Mouse (Mus musculus): ENCODE measurements around the gene Zfp64. TPM values are rescaled to one million over a fixed set of nuclear protein-coding genes. Genes with fewer than 3 reads are reported as not detected.

The Zfp64 gene
- polyA plus RNA-seq, 1 experiment from 2014 or later, result 30.9 TPM

DNA sequence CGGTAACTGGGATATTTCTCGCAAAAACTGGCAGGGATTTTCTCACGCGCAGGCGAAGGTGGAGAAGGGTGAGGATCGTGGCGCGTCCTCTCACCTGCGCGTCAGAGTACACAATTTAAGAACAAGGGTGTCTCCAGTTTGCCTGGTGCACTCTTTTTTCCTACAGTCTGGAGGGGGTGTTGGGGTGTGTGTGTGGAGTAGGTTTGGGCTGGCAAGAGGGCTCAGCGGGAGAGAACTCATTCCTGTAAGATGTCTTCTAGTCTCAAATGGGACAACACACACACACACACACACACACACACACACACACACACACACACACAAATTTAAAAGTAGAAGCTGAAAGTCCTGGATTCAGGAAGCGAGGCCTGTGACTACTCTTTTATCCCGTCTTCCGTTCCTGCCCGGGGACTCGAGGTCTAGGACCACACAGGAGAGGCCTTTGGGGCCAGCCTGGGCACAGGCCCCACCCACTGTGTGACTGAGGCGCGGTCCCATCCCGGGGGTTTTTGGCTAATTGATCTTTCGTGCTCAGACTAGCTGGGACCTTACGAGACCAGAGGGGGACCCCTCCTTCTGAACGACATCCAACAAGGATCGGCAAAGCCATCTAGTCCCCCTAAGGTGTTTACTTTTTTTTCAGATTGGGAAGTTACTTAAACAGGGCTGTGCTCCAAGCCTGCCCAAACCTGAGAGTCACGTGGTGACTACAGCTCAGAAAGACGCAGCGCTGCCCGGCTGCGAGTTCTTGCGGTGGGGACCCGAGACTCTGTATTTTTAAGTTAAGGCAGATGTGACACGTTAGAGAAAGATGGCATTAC is 42.3 kb downstream of the Zfp64 start:
- no peaks in the 10 kb centered on the region for H3K9me3 ChIP-seq
- 2% methylated on average over 31 of the region's 31 CpGs for WGBS
- peak overlapping the region; percentile 94 for H3K4me2 ChIP-seq
- H3K27ac ChIP-seq (replicated peaks), result no peak overlapping the region
- H3K27me3 ChIP-seq, result peaks cover 24% of the 10 kb centered on the region
- peaks cover 23% of the 10 kb centered on the region for H3K4me1 ChIP-seq (replicated peaks)
- H3K36me3 ChIP-seq, result no peaks in the 10 kb centered on the region
- H3K9ac ChIP-seq, result peak overlapping the region; percentile 43
- peak overlapping the region; percentile 47 for H3K4me3 ChIP-seq
- ATAC-seq (ENCODE audit: low FRiP score, low read depth), result 0 out of 2 replicates have a peak, but pooled peaks have one; percentile 12

DNA sequence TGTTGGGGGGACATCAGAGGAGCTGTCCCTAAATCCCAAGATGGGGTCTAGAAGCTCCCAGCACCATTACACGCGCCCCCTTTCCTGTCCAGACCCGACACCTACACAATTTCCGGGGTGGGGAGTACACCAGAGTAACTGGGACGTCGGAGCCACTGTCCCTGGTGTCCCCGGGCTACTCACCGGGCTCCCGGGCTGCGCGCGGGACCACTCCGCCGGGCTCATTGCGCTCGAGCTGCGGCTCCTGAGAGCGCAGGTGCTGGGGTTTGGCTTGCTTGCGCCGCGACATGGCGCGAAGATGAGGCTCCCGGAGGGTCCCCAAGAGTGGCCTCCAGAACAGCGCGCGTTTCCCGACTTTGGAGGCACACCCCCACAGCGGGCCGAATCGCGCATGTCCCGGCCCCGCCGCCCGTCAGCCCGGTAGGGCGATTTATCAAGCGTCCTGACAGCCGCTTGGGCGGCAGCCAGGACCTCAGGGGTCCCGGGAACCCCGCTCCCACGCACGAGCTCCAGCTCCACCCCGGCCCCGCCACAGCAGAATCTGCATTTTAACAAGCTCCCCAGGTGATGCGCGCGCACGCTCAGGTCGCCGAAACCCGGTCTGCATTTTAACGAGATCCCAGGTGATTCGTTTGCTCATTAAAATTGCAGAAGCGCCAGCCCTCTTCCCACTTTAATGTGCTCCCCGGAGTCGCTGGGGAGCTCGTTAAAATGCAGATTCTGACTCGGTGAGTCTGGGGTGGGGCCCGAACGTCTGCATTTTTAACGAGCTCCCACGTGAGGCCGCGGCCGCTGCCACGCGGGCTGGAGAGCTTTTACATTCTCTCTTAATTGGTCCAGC is 43.1 kb downstream of the Zfp64 start:
- Histone ChIP-seq H3K36me3 (no peaks in the 10 kb centered on the region), H3K27me3 (peaks cover 24% of the 10 kb centered on the region), H3K4me2 (peak overlapping the region; percentile 94), H3K4me3 (peak overlapping the region; percentile 47), H3K27ac (replicated peaks) (no peak overlapping the region), H3K9ac (peak overlapping the region; percentile 43), H3K4me1 (replicated peaks) (peaks cover 23% of the 10 kb centered on the region), H3K9me3 (no peaks in the 10 kb centered on the region)
- ATAC-seq (ENCODE audit: low FRiP score, low read depth), result peak; percentile 59; the same call in 1 of the 2 replicates
- WGBS, result 1% methylated on average over 69 of the region's 70 CpGs

DNA sequence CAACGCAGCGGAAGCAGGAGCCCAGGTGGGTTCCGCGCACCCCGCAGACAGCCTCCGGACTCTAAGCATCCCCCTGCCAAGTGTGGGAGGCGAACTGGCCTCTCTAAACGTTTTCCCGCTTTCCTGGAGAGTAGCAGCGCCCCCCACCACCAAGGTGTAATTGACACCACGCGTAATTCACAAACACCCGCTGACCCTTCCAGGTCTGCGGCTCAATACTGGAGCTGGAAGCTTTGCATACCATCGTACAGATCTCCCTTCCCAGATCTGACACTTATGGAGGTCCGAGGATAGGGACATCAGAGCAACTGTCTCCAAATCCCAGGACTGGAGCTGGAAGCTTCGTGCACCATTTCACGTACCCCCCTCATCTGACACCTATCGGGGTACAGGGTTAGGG is 43.9 kb downstream of the Zfp64 start:
- WGBS, result 3% methylated on average over 19 of the region's 19 CpGs
- ATAC-seq (ENCODE audit: low FRiP score, low read depth), result 0 out of 2 replicates have a peak, but pooled peaks have one; percentile 15
- H3K9me3 ChIP-seq, result no peaks in the 10 kb centered on the region
- H3K36me3 ChIP-seq, result no peaks in the 10 kb centered on the region
- peaks cover 23% of the 10 kb centered on the region for H3K4me1 ChIP-seq (replicated peaks)
- no peak overlapping the region for H3K9ac ChIP-seq
- peak overlapping the region; percentile 94 for H3K4me2 ChIP-seq
- peak overlapping the region; percentile 47 for H3K4me3 ChIP-seq
- H3K27ac ChIP-seq (replicated peaks), result no peak overlapping the region
- peaks cover 24% of the 10 kb centered on the region for H3K27me3 ChIP-seq

DNA sequence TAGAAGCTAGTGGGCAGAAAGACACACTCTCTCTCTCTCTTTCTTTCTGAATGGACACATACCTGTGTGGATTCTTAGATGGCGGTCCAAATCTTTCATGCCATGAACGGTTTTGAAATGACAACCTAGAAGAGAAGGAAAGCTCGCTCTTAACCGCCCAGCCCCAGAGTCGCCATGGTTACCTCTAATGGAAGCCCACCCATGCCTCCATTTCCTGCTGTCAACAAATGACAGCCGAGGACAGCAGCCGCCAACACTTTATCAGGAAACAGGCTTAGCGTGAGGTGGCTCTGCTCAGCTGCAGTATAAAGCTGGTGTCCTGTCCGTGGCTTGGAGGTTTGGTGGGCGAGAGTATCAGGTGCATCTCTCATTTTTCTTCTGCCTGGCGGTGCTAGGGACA is 49.4 kb downstream of the Zfp64 start:
- Histone ChIP-seq H3K27me3 (peaks cover 14% of the 10 kb centered on the region), H3K4me2 (no peak overlapping the region), H3K4me1 (replicated peaks) (peaks cover 4% of the 10 kb centered on the region), H3K9me3 (no peaks in the 10 kb centered on the region), H3K9ac (no peak overlapping the region), H3K36me3 (no peaks in the 10 kb centered on the region), H3K4me3 (no peak overlapping the region), H3K27ac (replicated peaks) (no peak overlapping the region)
- no peak for ATAC-seq (ENCODE audit: low FRiP score, low read depth)
- WGBS, result 29% methylated on average over 11 of the region's 11 CpGs

DNA sequence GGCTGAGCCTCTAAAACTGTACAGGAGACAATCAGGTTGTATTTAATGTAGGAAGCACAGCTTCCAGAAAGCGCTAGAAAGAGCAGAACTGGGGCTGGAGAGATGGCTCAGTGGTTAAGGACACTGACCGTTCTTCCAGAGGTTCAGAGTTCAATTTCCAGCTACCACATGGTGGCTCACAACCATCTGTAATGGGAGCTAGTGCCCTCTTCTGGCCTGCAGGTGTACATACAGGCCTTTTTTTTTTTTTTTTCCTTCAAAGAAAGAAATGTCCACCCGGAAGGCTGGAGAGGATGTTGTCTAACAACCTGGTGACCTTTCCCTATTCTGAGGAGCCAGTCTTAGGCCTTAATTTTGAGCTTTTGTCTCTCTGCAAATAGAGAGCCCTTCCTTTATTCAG is 50.5 kb downstream of the Zfp64 start:
- H3K36me3 ChIP-seq, result no peaks in the 10 kb centered on the region
- H3K4me1 ChIP-seq (replicated peaks), result 0 out of 2 replicates have a peak, but pooled peaks cover 2% of the 10 kb centered on the region
- H3K9me3 ChIP-seq, result no peaks in the 10 kb centered on the region
- no peak overlapping the region for H3K27ac ChIP-seq (replicated peaks)
- H3K9ac ChIP-seq, result no peak overlapping the region
- ATAC-seq (ENCODE audit: low FRiP score, low read depth), result no peak
- no peak overlapping the region for H3K4me3 ChIP-seq
- no peak overlapping the region for H3K4me2 ChIP-seq
- 74% methylated on average over 3 of the region's 3 CpGs for WGBS
- H3K27me3 ChIP-seq, result peaks cover 4% of the 10 kb centered on the region; the same call in 1 of the 2 replicates

DNA sequence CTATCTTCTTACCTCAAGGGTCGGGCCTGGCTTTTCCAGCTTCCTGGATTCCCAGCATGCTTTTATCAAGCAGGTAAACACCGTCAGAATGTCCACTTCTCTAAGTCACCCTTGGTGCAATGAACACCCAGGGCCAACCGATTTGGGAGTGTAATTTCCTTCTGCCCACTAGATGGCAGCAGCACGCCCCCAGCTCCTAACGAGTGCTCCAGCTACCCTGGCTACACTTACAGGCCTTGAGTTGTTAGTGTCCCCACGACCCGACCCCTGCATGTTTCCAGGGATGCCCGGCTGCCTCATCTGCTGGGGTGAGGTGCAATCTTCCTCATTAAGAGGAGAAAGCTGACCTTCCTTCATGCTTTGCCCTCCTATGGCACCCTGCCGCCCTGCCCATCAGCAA is 51.2 kb downstream of the Zfp64 start:
- H3K27ac ChIP-seq (replicated peaks), result no peak overlapping the region
- no peaks in the 10 kb centered on the region for H3K9me3 ChIP-seq
- no peak for ATAC-seq (ENCODE audit: low FRiP score, low read depth)
- H3K4me1 ChIP-seq (replicated peaks), result 0 out of 2 replicates have a peak, but pooled peaks cover 2% of the 10 kb centered on the region
- WGBS, result 17% methylated on average over 9 of the region's 9 CpGs
- no peak overlapping the region for H3K9ac ChIP-seq
- H3K36me3 ChIP-seq, result no peaks in the 10 kb centered on the region
- H3K4me3 ChIP-seq, result no peak overlapping the region
- no peaks in the 10 kb centered on the region for H3K27me3 ChIP-seq
- H3K4me2 ChIP-seq, result no peak overlapping the region

DNA sequence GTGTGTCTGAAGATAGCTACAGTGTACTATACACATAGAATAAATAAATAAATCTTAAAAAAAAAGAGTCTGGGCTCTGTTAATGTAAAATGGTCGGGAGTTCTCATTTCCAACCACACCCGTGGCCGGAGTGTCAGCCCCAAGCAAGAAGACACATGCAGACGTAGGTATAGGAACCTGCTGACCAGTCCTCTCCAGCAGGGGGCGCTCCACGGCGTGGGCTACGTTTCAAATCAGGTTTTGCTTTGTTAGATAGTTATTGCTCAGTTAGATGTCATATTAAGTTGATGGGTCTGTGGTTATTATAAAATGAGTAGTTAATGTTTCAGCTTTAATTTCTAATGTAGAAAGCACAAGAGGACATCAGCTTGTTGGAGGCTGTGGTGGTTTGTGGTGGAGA is 52.8 kb downstream of the Zfp64 start:
- Histone ChIP-seq H3K27me3 (no peaks in the 10 kb centered on the region), H3K4me1 (replicated peaks) (0 out of 2 replicates have a peak, but pooled peaks cover 2% of the 10 kb centered on the region), H3K27ac (replicated peaks) (no peak overlapping the region), H3K4me2 (no peak overlapping the region), H3K9me3 (no peaks in the 10 kb centered on the region), H3K36me3 (no peaks in the 10 kb centered on the region), H3K9ac (no peak overlapping the region), H3K4me3 (no peak overlapping the region)
- no peak for ATAC-seq (ENCODE audit: low FRiP score, low read depth)
- WGBS, result 26% methylated on average over 8 of the region's 8 CpGs

DNA sequence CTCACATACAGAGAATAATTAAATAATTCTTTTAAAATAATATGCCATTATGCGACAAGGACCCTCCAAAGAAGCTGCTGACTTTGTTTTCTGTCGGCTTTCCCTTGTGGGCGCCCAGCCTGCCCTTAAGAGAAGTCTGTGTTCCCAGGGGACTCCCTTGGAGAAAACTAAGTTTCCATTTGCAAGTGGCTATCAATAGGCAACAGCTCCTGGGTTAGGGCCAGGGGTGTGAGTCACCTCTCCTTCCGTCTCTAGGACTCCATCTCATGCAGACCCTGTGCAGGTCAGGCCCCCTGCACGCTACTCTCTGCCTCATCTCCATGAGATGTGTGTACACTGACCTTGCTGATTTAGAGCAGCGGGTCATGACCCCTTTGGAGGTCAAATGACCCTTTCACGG is 57.5 kb downstream of the Zfp64 start:
- Histone ChIP-seq H3K9ac (no peak overlapping the region), H3K4me1 (replicated peaks) (no peaks in the 10 kb centered on the region), H3K9me3 (no peaks in the 10 kb centered on the region), H3K4me3 (no peak overlapping the region), H3K27ac (replicated peaks) (no peak overlapping the region), H3K4me2 (no peak overlapping the region), H3K36me3 (no peaks in the 10 kb centered on the region), H3K27me3 (no peaks in the 10 kb centered on the region)
- 82% methylated on average over 7 of the region's 7 CpGs for WGBS
- ATAC-seq (ENCODE audit: low FRiP score, low read depth), result no peak

DNA sequence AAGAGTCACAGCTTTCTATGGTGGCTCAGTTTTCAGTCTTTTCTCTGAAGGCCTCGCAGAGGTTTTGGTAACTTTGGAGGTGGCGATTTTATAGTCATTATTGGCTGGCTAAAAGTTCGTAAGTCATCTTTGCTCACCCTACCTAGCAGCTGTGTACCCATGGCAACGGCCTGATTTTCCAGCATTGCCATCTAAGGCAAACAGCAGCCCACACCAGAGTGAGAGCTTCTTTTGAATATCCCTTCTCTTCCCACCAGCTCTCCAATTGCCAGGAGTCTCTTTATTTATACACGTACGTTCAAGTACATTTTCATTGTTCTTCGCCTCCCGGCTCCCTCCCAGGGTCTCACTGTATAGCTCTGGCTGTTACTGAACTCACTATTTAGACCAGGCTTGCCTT is 59.9 kb downstream of the Zfp64 start:
- Histone ChIP-seq H3K36me3 (no peaks in the 10 kb centered on the region), H3K4me2 (no peak overlapping the region), H3K9ac (no peak overlapping the region), H3K9me3 (no peaks in the 10 kb centered on the region), H3K27ac (replicated peaks) (no peak overlapping the region), H3K4me1 (replicated peaks) (no peaks in the 10 kb centered on the region), H3K27me3 (no peaks in the 10 kb centered on the region), H3K4me3 (no peak overlapping the region)
- ATAC-seq (ENCODE audit: low FRiP score, low read depth), result no peak
- 78% methylated on average over 8 of the region's 8 CpGs for WGBS

DNA sequence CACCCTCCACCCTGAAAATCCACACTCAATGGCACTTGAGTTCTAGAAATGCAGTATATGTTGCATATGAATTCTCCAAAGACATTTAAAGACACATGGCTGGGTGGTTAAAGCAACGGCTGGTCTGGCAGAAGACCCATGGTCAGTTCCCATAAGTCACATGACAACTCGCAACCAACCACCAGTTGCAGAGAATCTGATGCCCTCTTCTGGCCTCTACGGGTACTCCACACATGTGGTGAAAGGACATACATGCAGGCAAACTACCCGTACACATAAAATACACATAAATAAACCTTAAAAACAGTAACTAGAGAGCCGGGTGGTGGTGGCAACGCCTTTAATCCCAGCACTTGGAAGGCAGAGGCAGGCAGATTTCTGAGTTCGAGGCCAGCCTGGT is 60.6 kb downstream of the Zfp64 start:
- Histone ChIP-seq H3K4me1 (replicated peaks) (no peaks in the 10 kb centered on the region), H3K27me3 (no peaks in the 10 kb centered on the region), H3K4me2 (no peak overlapping the region), H3K36me3 (no peaks in the 10 kb centered on the region), H3K27ac (replicated peaks) (no peak overlapping the region), H3K9ac (no peak overlapping the region), H3K4me3 (no peak overlapping the region), H3K9me3 (no peaks in the 10 kb centered on the region)
- ATAC-seq (ENCODE audit: low FRiP score, low read depth), result no peak
- whole genome bisulfite sequencing, result 93% methylated on average over 7 of the region's 7 CpGs

DNA sequence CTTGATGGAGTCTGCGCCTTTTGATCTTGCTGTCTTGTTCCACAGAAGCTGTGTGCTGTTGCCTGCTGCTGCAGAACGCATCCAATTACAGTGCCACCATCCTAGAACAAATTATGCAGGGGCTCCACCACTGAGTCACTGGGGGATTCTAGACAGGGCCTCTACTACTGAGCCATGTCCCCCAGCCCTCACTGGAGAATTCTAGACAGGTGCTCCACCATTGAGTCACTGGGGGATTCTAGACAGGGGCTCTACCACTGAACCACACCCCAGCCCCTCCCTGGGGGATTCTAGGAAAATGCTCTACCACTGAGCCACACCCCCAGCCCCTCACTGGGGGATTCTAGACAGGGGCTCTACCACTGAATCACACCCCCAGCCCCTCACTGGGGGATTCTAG is 63.3 kb downstream of the Zfp64 start:
- Histone ChIP-seq H3K27me3 (no peaks in the 10 kb centered on the region), H3K4me2 (no peak overlapping the region), H3K27ac (replicated peaks) (no peak overlapping the region), H3K4me3 (no peak overlapping the region), H3K4me1 (replicated peaks) (no peaks in the 10 kb centered on the region), H3K36me3 (no peaks in the 10 kb centered on the region), H3K9me3 (no peaks in the 10 kb centered on the region), H3K9ac (no peak overlapping the region)
- no peak for ATAC-seq (ENCODE audit: low FRiP score, low read depth)
- 84% methylated on average over 2 of the region's 2 CpGs for WGBS

DNA sequence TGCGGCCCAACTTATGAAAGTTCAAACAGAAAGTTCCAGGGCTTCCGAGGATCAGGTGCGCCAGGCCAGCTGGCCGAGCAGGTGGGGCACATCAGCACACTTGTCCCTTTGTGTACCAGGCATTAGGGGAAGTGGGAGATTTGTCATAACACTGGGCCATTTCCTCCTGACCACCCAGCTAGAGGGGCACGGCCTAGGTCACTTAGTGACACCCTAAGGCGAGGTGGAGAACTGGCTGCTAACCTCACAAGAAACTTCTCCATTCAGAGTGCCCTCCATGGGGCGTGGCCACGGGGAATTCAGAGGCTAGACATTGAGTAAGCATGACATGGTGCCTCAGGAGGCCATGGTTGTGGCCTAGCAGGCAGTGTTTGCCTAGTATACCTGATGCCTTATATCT is 70.7 kb downstream of the Zfp64 start:
- Histone ChIP-seq H3K36me3 (no peaks in the 10 kb centered on the region), H3K9me3 (no peaks in the 10 kb centered on the region), H3K4me1 (replicated peaks) (no peaks in the 10 kb centered on the region), H3K27ac (replicated peaks) (no peak overlapping the region), H3K27me3 (no peaks in the 10 kb centered on the region), H3K4me2 (no peak overlapping the region), H3K9ac (no peak overlapping the region), H3K4me3 (no peak overlapping the region)
- ATAC-seq (ENCODE audit: low FRiP score, low read depth), result no peak
- 73% methylated on average over 8 of the region's 8 CpGs for WGBS

Data from hindbrain, embryonic 15.5 days (tissue).